Mouse (Mus musculus) B cell, adult 62 days (primary cell): ENCODE data around the gene Apold1. TPM values are rescaled to one million over a fixed set of nuclear protein-coding genes. Genes with fewer than 3 reads are reported as not detected.

Experiments
- total RNA-seq: library from RNA; stranded (reverse); gene quantifications from 4 replicates; pipeline ENCODE4 v1.2.4, GENCODE M21; 2023

Gene Apold1
- 0.21 to 0.27 TPM (median 0.25 TPM) in 4 replicates for total RNA-seq

GRCm38 (mm10) chr6:134981231-134982062 lies at the start of gene Apold1:
Gene Apold1, plus strand, starts transcription at chr6:134981718.

GRCm38 (mm10) chr6:135011048-135011733 lies 29.7 kb downstream of the Apold1 start, which contains the start of gene Ddx47:
Gene Ddx47, plus strand, starts transcription at chr6:135011612.

Other genes with a start within 250 kb of the Apold1 start
- 44.9 to 57.9 TPM (median 51.5 TPM) in 4 replicates for gene Dusp16, start 189.1 kb upstream of the Apold1 start, total RNA-seq
- 29.3 to 32.5 TPM (median 31.3 TPM) in 4 replicates for gene Crebl2, start 151.6 kb upstream of the Apold1 start, total RNA-seq
- 12.8 to 16.1 TPM (median 14.3 TPM) in 4 replicates for gene Gpr19, start 83.1 kb upstream of the Apold1 start, total RNA-seq
- gene Cdkn1b, start 61.3 kb upstream of the Apold1 start, total RNA-seq, result 121 to 125 TPM (median 123 TPM) in 4 replicates
- gene Ddx47, start 29.9 kb downstream of the Apold1 start, total RNA-seq, result 131 to 154 TPM (median 137 TPM) in 4 replicates
- 0.73 to 1.8 TPM (median 1.5 TPM) in 4 replicates for gene Gprc5a, start 83.9 kb downstream of the Apold1 start, total RNA-seq
- gene Gprc5d, start 136.6 kb downstream of the Apold1 start, total RNA-seq, result not detected in 4 replicates
- 10.6 to 11.7 TPM (median 10.9 TPM) in 4 replicates for gene Fam234b, start 216.3 kb downstream of the Apold1 start, total RNA-seq
- 10.8 to 18.5 TPM (median 14.6 TPM) in 4 replicates for gene Hebp1, start 216.3 kb downstream of the Apold1 start, total RNA-seq